Mouse (Mus musculus) C2C12 (cell line): Measurements from ENCODE around the gene Fbln2.

Experiments used
- CTCF ChIP-seq: IDR thresholded peaks from one replicate; pipeline ENCODE4 v1.5.1; 2011; ENCODE audit not compliant: control insufficient read depth, insufficient read depth, insufficient read length
- MAX ChIP-seq: IDR thresholded peaks from one replicate; pipeline ENCODE4 v1.6.1; 2011; ENCODE audit warnings: mild to moderate bottlenecking, control low read depth
- MYOG ChIP-seq: IDR thresholded peaks from one replicate; pipeline ENCODE4 v1.6.1; 2011; ENCODE audit not compliant: control insufficient read depth, insufficient read length; ENCODE audit errors: extremely low read depth

- no peak for TF ChIP-seq CTCF
- no peak for TF ChIP-seq MAX
- TF ChIP-seq MYOG: no peak
Observed at GRCm38 (mm10) chr6:91281747-91282146, 69.5 kb downstream of the Fbln2 start.
